Mouse (Mus musculus): ENCODE results near the gene Tmem163. TPM values are rescaled to one million over a fixed set of nuclear protein-coding genes. Genes with fewer than 3 reads are reported as not detected.

Gene Tmem163
- total and polyA plus RNA-seq, 2 experiments, result 0.09 to 0.35 TPM

DNA sequence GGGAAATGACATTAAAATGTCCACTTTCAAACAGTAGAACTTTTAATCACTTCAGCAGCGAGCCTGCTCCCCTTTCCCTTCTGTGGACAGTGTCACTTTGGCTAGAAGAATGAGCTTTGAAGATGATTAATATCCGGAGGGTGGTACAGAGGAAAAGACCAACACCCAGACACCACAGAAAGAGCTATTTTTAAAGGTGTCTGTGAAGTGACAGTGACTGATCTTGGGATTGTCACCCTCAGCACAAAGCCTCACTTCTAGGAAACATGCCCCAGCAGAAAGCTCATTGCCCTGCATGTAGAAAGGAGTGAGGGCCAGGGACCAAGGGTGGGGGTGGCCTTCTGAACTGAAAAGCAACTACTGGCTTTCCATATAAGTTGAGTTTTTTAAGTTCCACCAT is 41.4 kb downstream of the Tmem163 start:
- Histone ChIP-seq H3K36me3 (ENCODE audit: control insufficient read depth, insufficient read depth, low read length) (no peaks in the 10 kb centered on the region), H3K27ac (replicated peaks; ENCODE audit: insufficient read depth, low read depth, low read length) (no peak overlapping the region), H3K79me2 (ENCODE audit: control insufficient read depth, insufficient read depth, low read length) (no peaks in the 10 kb centered on the region), H3K9ac (ENCODE audit: low read depth, low read length) (no peak overlapping the region), H3K27me3 (ENCODE audit: control insufficient read depth, insufficient read depth, low read length) (no peaks in the 10 kb centered on the region), H3K4me3 (ENCODE audit: insufficient read depth, low read depth, low read length) (no peak overlapping the region), H3K4me1 (ENCODE audit: control insufficient read depth, insufficient read depth, low read length) (no peaks in the 10 kb centered on the region)
- DNase-seq (ENCODE audit: extremely low read depth, low read depth, low spot score), result no peak
- TF ChIP-seq CTCF (IDR thresholded peaks at IDR 0.05; ENCODE audit: low read depth, low read length) (no peak), POLR2A (IDR thresholded peaks at IDR 0.05; ENCODE audit: extremely low read depth, insufficient read depth, low read length) (no peak)
- WGBS, result 53% methylated on average over 2 of the region's 2 CpGs

DNA sequence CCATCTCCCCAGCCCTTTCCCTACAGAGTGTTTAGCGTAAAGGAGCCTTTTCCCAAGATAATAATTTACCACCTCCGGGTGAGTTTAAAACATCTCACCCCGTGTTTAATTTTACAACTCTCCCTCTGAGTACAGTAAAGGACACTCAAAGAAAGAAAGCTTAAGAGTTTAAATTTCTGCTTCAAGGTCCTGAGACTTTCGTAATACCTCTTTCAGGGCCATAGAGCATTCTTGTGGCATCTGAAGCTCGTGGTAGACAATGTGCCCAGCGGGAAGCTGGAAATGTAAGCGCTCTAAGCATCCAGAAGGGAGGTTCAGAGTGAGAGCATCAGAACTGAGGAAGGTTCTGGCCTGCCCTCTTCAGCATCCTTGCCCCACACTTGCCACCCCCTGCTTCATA is 52.2 kb downstream of the Tmem163 start:
- no peak for DNase-seq (ENCODE audit: extremely low read depth, low read depth, low spot score)
- 74% methylated on average over 7 of the region's 7 CpGs for WGBS
- no peak overlapping the region for H3K4me3 ChIP-seq (ENCODE audit: insufficient read depth, low read depth, low read length)
- no peaks in the 10 kb centered on the region for H3K4me1 ChIP-seq (ENCODE audit: control insufficient read depth, insufficient read depth, low read length)
- no peaks in the 10 kb centered on the region for H3K36me3 ChIP-seq (ENCODE audit: control insufficient read depth, insufficient read depth, low read length)
- no peak for TF ChIP-seq POLR2A (IDR thresholded peaks at IDR 0.05; ENCODE audit: extremely low read depth, insufficient read depth, low read length)
- TF ChIP-seq CTCF (IDR thresholded peaks at IDR 0.05; ENCODE audit: low read depth, low read length), result no peak
- H3K27ac ChIP-seq (replicated peaks; ENCODE audit: insufficient read depth, low read depth, low read length), result no peak overlapping the region
- no peak overlapping the region for H3K9ac ChIP-seq (ENCODE audit: low read depth, low read length)
- H3K79me2 ChIP-seq (ENCODE audit: control insufficient read depth, insufficient read depth, low read length), result no peaks in the 10 kb centered on the region
- no peaks in the 10 kb centered on the region for H3K27me3 ChIP-seq (ENCODE audit: control insufficient read depth, insufficient read depth, low read length)

DNA sequence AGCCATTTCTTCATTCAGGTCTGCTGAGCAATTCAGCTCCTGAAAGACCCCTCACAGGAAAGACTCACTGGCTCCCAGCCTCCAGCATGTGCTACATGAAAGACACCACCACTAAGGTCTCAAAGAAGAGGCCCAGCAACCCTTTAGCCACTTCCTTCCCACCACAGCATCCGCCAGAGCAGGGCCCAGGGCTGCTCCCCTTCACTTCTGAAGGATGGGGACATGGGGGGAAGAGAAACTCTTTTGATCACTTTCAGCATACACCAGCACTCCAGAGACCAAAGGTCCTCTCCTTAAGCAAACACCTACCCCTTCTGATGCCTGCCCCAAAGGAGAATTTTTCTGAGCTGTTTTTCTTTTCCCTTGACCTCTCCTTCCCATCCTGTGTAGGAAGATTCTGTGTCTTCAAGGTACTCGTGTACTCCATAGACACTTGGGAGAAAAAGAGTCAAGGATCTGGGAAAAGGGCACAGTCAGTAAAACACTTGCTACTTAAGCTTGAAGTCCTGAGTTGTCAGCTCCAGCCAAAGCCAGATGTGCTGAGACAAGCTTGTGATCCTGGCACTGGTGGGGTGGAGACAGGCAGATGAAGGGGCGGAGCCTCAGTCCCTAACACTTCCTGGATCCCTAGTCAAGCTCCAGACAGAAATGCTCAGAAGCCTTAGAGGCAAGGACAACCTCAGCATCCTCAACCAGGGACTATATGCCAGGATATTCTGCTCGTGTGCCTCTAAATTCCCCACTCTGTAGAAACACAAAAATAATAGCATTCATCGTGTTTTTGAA is 53.6 kb downstream of the Tmem163 start:
- Histone ChIP-seq H3K27ac (replicated peaks; ENCODE audit: insufficient read depth, low read depth, low read length) (no peak overlapping the region), H3K4me1 (ENCODE audit: control insufficient read depth, insufficient read depth, low read length) (no peaks in the 10 kb centered on the region), H3K27me3 (ENCODE audit: control insufficient read depth, insufficient read depth, low read length) (no peaks in the 10 kb centered on the region), H3K4me3 (ENCODE audit: insufficient read depth, low read depth, low read length) (no peak overlapping the region), H3K9ac (ENCODE audit: low read depth, low read length) (no peak overlapping the region), H3K79me2 (ENCODE audit: control insufficient read depth, insufficient read depth, low read length) (no peaks in the 10 kb centered on the region), H3K36me3 (ENCODE audit: control insufficient read depth, insufficient read depth, low read length) (no peaks in the 10 kb centered on the region)
- 48% methylated on average over 5 of the region's 5 CpGs for WGBS
- TF ChIP-seq POLR2A (IDR thresholded peaks at IDR 0.05; ENCODE audit: extremely low read depth, insufficient read depth, low read length), result no peak
- no peak for TF ChIP-seq CTCF (IDR thresholded peaks at IDR 0.05; ENCODE audit: low read depth, low read length)
- no peak for DNase-seq (ENCODE audit: extremely low read depth, low read depth, low spot score)

DNA sequence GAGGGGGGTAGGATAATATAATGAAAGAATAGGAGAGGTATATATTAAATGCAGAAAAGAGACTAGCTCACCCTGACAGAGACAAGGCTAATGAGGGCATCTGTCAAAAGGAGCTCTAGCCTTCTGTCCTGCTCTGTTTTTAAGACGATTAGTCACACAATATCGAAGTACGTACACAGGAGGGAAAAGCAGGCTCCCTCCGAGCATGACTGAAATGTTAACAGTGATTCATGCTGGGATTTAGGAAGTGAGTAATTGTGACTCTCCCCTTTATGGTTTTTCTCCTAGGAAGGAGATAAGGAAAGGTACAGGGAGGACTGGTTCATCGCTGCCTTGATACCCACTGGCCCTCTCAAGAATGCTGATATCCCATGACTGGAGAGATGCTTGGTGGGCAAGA is 57.0 kb downstream of the Tmem163 start:
- no peaks in the 10 kb centered on the region for H3K4me1 ChIP-seq (ENCODE audit: control insufficient read depth, insufficient read depth, low read length)
- H3K4me3 ChIP-seq (ENCODE audit: insufficient read depth, low read depth, low read length), result no peak overlapping the region
- H3K9ac ChIP-seq (ENCODE audit: low read depth, low read length), result no peak overlapping the region
- 85% methylated on average over 5 of the region's 5 CpGs for WGBS
- DNase-seq (ENCODE audit: extremely low read depth, low read depth, low spot score), result no peak
- no peaks in the 10 kb centered on the region for H3K79me2 ChIP-seq (ENCODE audit: control insufficient read depth, insufficient read depth, low read length)
- H3K36me3 ChIP-seq (ENCODE audit: control insufficient read depth, insufficient read depth, low read length), result no peaks in the 10 kb centered on the region
- no peak for TF ChIP-seq POLR2A (IDR thresholded peaks at IDR 0.05; ENCODE audit: extremely low read depth, insufficient read depth, low read length)
- no peak for TF ChIP-seq CTCF (IDR thresholded peaks at IDR 0.05; ENCODE audit: low read depth, low read length)
- no peak overlapping the region for H3K27ac ChIP-seq (replicated peaks; ENCODE audit: insufficient read depth, low read depth, low read length)
- H3K27me3 ChIP-seq (ENCODE audit: control insufficient read depth, insufficient read depth, low read length), result no peaks in the 10 kb centered on the region

DNA sequence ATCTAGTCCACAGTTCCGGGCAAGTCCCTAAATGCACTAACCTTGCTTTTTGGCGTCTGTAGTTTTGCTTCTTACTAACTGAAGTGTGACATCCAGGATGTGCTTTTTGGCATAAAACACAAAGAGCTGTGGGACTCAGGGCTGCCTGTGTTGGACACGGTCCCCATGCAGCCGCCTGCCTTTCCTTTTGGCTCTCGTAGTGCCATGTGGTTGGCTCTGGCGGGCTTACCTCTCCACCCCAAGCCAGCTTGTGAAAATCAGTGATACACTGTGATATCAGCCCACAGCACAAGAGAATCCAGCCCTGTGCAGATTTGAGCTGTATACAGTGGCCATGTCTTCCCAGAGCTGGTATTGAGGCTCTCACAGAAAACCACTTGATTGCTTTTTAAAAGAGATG is 60.3 kb downstream of the Tmem163 start:
- no peaks in the 10 kb centered on the region for H3K36me3 ChIP-seq (ENCODE audit: control insufficient read depth, insufficient read depth, low read length)
- H3K4me1 ChIP-seq (ENCODE audit: control insufficient read depth, insufficient read depth, low read length), result no peaks in the 10 kb centered on the region
- no peak overlapping the region for H3K27ac ChIP-seq (replicated peaks; ENCODE audit: insufficient read depth, low read depth, low read length)
- H3K4me3 ChIP-seq (ENCODE audit: insufficient read depth, low read depth, low read length), result no peak overlapping the region
- no peaks in the 10 kb centered on the region for H3K79me2 ChIP-seq (ENCODE audit: control insufficient read depth, insufficient read depth, low read length)
- TF ChIP-seq CTCF (IDR thresholded peaks at IDR 0.05; ENCODE audit: low read depth, low read length) (no peak), POLR2A (IDR thresholded peaks at IDR 0.05; ENCODE audit: extremely low read depth, insufficient read depth, low read length) (no peak)
- no peak overlapping the region for H3K9ac ChIP-seq (ENCODE audit: low read depth, low read length)
- DNase-seq (ENCODE audit: extremely low read depth, low read depth, low spot score), result no peak
- 75% methylated on average over 6 of the region's 6 CpGs for WGBS
- H3K27me3 ChIP-seq (ENCODE audit: control insufficient read depth, insufficient read depth, low read length), result no peaks in the 10 kb centered on the region

DNA sequence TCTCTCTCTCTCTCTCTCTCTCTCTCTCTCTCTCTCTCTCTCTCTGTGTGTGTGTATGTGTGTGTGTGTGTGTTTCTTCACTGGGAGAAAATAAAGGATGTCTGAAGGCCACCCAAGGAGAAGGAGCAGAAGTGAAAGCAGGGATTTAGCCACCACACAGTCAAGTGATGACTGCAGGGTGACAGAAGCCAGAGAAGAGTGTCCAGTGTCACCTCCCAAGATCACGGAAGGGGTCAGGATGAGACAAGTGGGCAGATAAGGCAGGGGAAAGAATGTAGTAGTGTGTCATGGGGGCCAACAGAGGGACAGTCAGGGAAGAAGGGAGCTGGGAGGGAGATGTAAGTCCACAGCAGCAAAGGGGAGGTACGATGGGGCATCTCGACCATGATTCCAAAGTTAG is 69.0 kb downstream of the Tmem163 start:
- Histone ChIP-seq H3K79me2 (ENCODE audit: control insufficient read depth, insufficient read depth, low read length) (no peaks in the 10 kb centered on the region), H3K27ac (replicated peaks; ENCODE audit: insufficient read depth, low read depth, low read length) (no peak overlapping the region), H3K9ac (ENCODE audit: low read depth, low read length) (no peak overlapping the region), H3K36me3 (ENCODE audit: control insufficient read depth, insufficient read depth, low read length) (no peaks in the 10 kb centered on the region), H3K4me1 (ENCODE audit: control insufficient read depth, insufficient read depth, low read length) (0 out of 2 replicates have a peak, but pooled peaks cover 2% of the 10 kb centered on the region), H3K4me3 (ENCODE audit: insufficient read depth, low read depth, low read length) (no peak overlapping the region), H3K27me3 (ENCODE audit: control insufficient read depth, insufficient read depth, low read length) (no peaks in the 10 kb centered on the region)
- 80% methylated on average over 3 of the region's 3 CpGs for WGBS
- no peak for DNase-seq (ENCODE audit: extremely low read depth, low read depth, low spot score)
- TF ChIP-seq CTCF (IDR thresholded peaks at IDR 0.05; ENCODE audit: low read depth, low read length), result no peak
- no peak for TF ChIP-seq POLR2A (IDR thresholded peaks at IDR 0.05; ENCODE audit: extremely low read depth, insufficient read depth, low read length)
